Mouse (Mus musculus) thymus, postnatal 10 days (tissue): Measurements from ENCODE around the gene Mpp2.

Experiments used
- DNase-seq, 2 experiments: peaks; one replicate each; pipeline ENCODE4 v3.0.0; 2021; ENCODE audit warnings: low spot score in 2 of 2

The Mpp2 gene

DNA sequence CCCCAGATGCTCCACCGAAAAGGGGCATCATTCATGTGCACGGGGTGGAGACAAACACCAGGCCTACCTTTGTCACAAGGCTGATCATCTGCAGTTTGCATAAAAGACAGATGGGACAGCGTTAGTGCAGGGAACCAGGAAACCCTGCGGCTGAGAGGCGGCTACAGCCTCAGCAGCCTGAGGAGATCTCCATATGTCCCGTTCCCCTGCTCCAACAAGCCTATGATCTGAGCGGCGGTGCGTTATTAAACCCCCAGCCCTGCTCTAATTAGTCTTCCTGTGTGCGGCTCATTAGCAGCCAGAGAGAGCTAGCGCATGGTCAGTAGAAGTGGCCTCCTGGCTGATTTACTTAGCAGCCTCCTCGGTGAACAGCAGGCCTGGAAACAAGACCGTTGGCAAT, 78.2 kb downstream of the Mpp2 start:
- DNase-seq: no peak

- no peak for DNase-seq
These were observed 79.2 kb downstream of the Mpp2 start for GRCm38 (mm10) chr11:102008954-102009637.

- DNase-seq: no peak
These were observed 79.9 kb downstream of the Mpp2 start for GRCm38 (mm10) chr11:102008372-102008771.
